Mouse (Mus musculus): ENCODE data around the gene Cd200r1. TPM values are rescaled to one million over a fixed set of nuclear protein-coding genes. Genes with fewer than 3 reads are reported as not detected.

Cd200r1 gene
- total RNA-seq (2023): 1 to 10 TPM; 8.7 to 9.9 TPM

DNA sequence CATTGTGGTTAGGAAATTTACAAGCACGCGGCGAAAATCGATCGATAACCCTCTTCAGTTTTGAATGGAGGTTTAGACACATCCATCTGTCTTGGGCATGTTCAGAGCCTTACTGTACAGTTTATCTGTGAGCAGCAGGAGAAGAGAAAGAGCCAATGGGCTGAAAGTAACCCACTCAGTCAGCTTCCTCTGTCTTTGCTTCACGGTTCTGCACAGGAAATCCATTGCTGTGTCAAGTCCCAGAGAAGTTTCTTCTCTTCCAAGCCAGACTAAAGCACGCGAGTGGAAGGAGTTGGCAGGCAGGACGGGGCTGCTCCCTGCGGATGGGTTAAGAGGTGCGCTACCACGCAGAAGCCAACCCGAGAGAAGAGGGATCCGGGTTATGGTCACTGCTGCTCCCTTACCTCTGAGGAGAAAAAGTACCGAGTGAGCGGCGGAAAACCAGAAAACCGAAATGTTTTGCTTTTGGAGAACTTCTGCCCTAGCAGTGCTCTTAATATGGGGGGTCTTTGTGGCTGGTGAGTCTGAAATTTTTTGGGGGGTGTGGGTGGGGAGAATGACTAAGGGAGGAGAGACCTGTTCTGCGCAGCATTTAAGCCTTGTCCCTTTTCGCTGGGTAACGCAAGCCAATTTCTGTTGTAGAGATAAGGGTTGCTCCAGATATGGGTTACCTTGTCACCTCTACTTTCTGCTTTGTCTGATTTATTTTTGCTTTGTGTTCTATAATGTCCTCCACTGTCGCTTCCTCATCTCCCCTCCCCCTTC, at the start of gene Cd200r1:
TSS of gene Cd200r1 (plus strand) at position 182 of the 765 bp plus-strand sequence.

DNA sequence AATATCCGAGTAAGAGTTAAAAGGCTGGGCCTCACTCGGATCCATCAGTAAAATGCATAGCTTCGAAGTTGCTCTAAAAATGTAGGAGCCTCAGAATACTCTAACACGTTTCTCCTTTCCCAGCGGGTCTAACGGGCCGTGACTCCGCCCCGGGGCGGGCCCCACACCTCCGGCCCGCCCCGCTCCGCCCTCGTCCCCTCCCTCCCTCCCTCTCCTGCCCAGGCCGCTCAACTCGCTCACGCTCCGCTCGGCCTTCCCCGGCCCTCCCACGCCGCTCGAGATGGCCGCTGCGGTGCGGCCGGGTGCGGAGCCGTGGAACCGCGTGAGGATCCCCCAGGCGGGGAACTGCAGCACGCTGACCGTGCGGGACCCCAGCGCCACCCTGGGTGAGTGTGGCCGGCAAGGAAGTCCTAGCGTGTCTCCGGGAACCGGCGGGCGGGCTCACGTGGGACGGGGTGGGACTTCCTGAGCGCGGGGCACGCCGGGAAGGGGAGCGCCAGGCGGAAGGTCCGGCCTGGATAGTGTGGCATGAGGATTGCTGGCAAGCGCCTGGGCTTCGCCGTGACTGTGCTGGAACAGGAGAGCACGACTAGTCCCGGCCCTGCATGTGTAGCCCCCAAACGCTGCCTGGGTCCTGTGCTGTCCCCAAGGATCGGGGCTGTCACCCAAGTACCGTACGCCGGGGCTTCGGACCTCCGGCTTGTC, 41.3 kb upstream of the Cd200r1 start, which contains the start of gene Nepro:
TSS of gene Nepro (plus strand) at position 219 of the 705 bp plus-strand sequence.

DNA sequence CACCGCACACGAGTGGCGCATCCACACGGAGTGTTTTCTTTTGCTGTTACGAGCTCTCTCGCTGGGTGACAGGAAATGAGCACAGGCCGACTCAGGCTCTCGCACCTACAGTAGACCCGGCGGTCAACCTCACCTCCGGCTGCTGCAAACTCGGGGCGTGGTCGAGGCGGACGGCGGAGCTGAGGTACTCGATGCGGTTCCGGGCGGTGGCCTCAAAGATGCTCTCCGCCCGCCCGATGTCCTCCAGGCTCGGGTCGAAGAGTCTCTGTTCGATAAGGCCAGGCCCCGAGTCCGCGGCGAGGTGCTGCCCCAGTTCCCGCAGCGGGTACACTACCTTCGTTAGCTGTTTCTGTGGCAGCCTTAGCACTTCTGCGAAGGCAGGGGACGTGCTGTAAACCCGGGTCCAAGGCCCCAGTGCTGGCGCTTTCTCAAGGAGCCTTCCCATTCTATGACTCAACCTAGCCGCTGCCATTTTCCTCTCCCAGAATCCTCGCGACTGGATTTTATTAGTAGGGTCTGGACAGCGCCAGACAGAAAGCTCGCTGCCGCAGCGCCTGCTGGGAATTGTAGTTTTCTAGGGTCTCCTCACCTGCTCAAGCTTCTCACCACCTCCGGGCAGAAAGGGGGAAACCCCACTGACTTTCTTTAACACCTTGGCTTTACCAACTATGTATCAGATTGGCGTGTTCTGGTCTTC, 19.5 kb upstream of the Cd200r1 start, which contains the start of gene Gtpbp8:
TSS of gene Gtpbp8 (minus strand) at position 498 of the 697 bp plus-strand sequence.

DNA sequence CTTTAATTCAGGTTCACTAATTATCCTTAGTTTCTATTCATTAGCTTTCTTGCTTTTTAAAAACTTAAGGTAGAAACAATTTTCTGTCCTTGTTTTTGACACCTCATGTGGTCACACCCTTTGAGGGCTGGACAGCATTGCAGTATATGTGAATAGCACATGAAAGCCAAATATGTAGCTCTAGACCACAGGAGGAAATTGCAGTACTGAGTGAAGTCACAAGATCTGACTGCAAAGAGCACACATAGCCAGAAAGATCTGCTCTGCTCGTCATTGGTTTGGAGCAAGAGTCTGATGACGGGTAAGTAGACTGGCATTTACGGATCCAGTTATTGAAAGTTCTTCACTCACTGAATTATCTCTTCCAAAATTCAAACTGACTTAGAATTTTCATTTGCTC, 46.0 kb downstream of the Cd200r1 start, which contains the start of gene Cd200r4:
TSS of gene Cd200r4 (plus strand) at position 190 of the 400 bp plus-strand sequence.

Other genes starting within 250 kb of the Cd200r1 start
- gene Boc, start 206.8 kb upstream of the Cd200r1 start, total RNA-seq (2023): under 1 TPM; 0.42 to 0.52 TPM
- 10 to 100 TPM; 14.2 to 17.7 TPM for gene Nepro, start 41.4 kb upstream of the Cd200r1 start, total RNA-seq (2023)
- gene Gtpbp8, start 19.4 kb upstream of the Cd200r1 start, total RNA-seq (2023): 10 to 100 TPM; 12.3 to 16.3 TPM
- 1 to 10 TPM in 1 of 2 experiments, under 1 TPM in 1; 0.61 to 1.2 TPM for gene Cd200r4, start 46.0 kb downstream of the Cd200r1 start, total RNA-seq (2023)
- not detected for gene Cd200r2, start 101.4 kb downstream of the Cd200r1 start, total RNA-seq (2023)
- gene Cd200r3, start 177.9 kb downstream of the Cd200r1 start, total RNA-seq (2023): 1 to 10 TPM in 1 of 2 experiments, under 1 TPM in 1; 0.45 to 1.7 TPM